Mouse (Mus musculus) embryonic facial prominence, embryonic 13.5 days (tissue): Measurements from ENCODE around the gene Gas2l1. TPM values are rescaled to one million over a fixed set of nuclear protein-coding genes. Genes with fewer than 3 reads are reported as not detected.

Source experiments
- ATAC-seq: fragments of 200-750 bp; cut with Nextera tagmentation; 2 replicates; pipeline ENCODE4 v1.8.0; 2017; ENCODE audit warnings: low read depth; ENCODE audit not compliant: insufficient number of reproducible peaks, insufficient read depth, low FRiP score, low TSS enrichment
- H3K27ac ChIP-seq: fragments of 300-500 bp; sonication (generic); 2 replicates; pipeline ENCODE4 v1.5.1; 2015; ENCODE audit warnings: moderate library complexity, mild to moderate bottlenecking, inconsistent platforms
- H3K27me3 ChIP-seq: fragments of 300-500 bp; sonication (generic); 2 replicates; pipeline ENCODE4 v1.6.1; 2015; ENCODE audit warnings: mild to moderate bottlenecking, inconsistent platforms
- H3K36me3 ChIP-seq: fragments of 300-500 bp; sonication (generic); 2 replicates; pipeline ENCODE4 v1.6.1; 2015; ENCODE audit warnings: mild to moderate bottlenecking, inconsistent platforms
- H3K4me1 ChIP-seq: fragments of 300-500 bp; sonication (generic); 2 replicates; pipeline ENCODE4 v1.6.1; 2015; ENCODE audit warnings: inconsistent platforms
- H3K4me2 ChIP-seq: fragments of 300-500 bp; sonication (generic); 2 replicates; pipeline ENCODE4 v1.6.1; 2015; ENCODE audit warnings: moderate library complexity, mild to moderate bottlenecking, inconsistent platforms
- H3K4me3 ChIP-seq: fragments of 300-500 bp; sonication (generic); 2 replicates; pipeline ENCODE4 v1.5.1; 2015; ENCODE audit warnings: mild to moderate bottlenecking, inconsistent platforms
- H3K9ac ChIP-seq: fragments of 300-500 bp; sonication (generic); 2 replicates; pipeline ENCODE4 v1.6.1; 2015; ENCODE audit warnings: mild to moderate bottlenecking, inconsistent platforms
- H3K9me3 ChIP-seq: fragments of 300-500 bp; sonication (generic); 2 replicates; pipeline ENCODE4 v1.6.1; 2016; ENCODE audit warnings: inconsistent platforms
- WGBS: fragments of 180-500 bp; shearing (Covaris S2); methylation state at CpG from one replicate; pipeline ENCODE4 v1.1.7; 2015; ENCODE audit warnings: mixed read lengths; 5-methylcytosine and 5-hydroxymethylcytosine counted together
- microRNA-seq: library from miRNA; unstranded; fragments of <30 nt; microRNA quantifications from one replicate; pipeline ENCODE4, GENCODE M21; 2016
- polyA plus RNA-seq: library from polyadenylated mRNA; unstranded; fragments of >200 nt; fragmentation: Nextera tagmentation; extraction: Ambion mirVana; gene quantifications from 2 replicates; pipeline ENCODE4 v1.2.1, GENCODE M21; 2015

The Gas2l1 gene
- polyA plus RNA-seq, 1 experiment from 2014 or later, result 30.0 TPM

GRCm38 (mm10) chr11:5009354-5010074 lies 55.6 kb downstream of the Gas2l1 start:
- H3K4me3 ChIP-seq, result no peak overlapping the region
- H3K36me3 ChIP-seq, result peaks cover 32% of the 10 kb centered on the region
- no peak for ATAC-seq
- H3K4me1 ChIP-seq, result no peaks in the 10 kb centered on the region
- no peak overlapping the region for H3K9ac ChIP-seq
- no peak overlapping the region for H3K4me2 ChIP-seq
- H3K9me3 ChIP-seq, result no peaks in the 10 kb centered on the region
- H3K27ac ChIP-seq, result no peak overlapping the region
- no peaks in the 10 kb centered on the region for H3K27me3 ChIP-seq
- 78% methylated on average over 3 of the region's 3 CpGs for WGBS

DNA sequence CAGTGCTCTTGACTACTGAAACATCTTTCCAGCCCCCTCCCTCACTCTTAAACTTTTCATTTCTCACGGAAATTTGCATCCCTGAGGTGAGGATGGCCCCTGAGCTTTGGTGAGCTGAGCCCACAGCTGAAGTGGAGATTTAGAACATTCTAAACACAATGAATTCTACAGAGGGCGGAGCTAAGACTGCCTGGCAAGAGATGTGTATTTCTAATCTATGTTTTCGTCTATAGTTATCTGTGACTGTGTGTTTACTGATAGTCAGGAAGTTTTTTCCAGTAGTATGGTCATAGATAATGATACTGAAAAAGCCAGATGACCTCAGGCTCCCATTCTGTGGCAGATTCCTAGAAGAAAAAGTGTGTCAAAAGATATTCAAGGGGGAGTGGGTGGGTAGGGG lies 56.3 kb downstream of the Gas2l1 start:
- WGBS, result 79% methylated on average over 3 of the region's 3 CpGs
- Histone ChIP-seq H3K9me3 (no peaks in the 10 kb centered on the region), H3K36me3 (peaks cover 25% of the 10 kb centered on the region), H3K27me3 (no peaks in the 10 kb centered on the region), H3K4me3 (no peak overlapping the region), H3K9ac (no peak overlapping the region), H3K4me2 (no peak overlapping the region), H3K4me1 (no peaks in the 10 kb centered on the region), H3K27ac (no peak overlapping the region)
- ATAC-seq, result no peak

GRCm38 (mm10) chr11:5007186-5007585 lies 57.9 kb downstream of the Gas2l1 start:
- Histone ChIP-seq H3K9me3 (no peaks in the 10 kb centered on the region), H3K36me3 (peaks cover 19% of the 10 kb centered on the region), H3K27ac (no peak overlapping the region), H3K9ac (no peak overlapping the region), H3K4me1 (no peaks in the 10 kb centered on the region), H3K4me2 (no peak overlapping the region), H3K27me3 (no peaks in the 10 kb centered on the region), H3K4me3 (no peak overlapping the region)
- ATAC-seq, result 0 out of 2 replicates have a peak, but pooled peaks have one; percentile 20
- WGBS, result 85% methylated on average over 1 of the region's 1 CpGs

- H3K9ac ChIP-seq, result no peak overlapping the region
- H3K4me3 ChIP-seq, result no peak overlapping the region
- no peak for ATAC-seq
- H3K4me1 ChIP-seq, result no peaks in the 10 kb centered on the region
- no peak overlapping the region for H3K4me2 ChIP-seq
- H3K27ac ChIP-seq, result no peak overlapping the region
- no peaks in the 10 kb centered on the region for H3K9me3 ChIP-seq
- 0 out of 2 replicates have a peak, but pooled peaks cover 14% of the 10 kb centered on the region for H3K36me3 ChIP-seq
- H3K27me3 ChIP-seq, result no peaks in the 10 kb centered on the region
- 90% methylated on average over 2 of the region's 2 CpGs for WGBS
Measured at GRCm38 (mm10) chr11:5005528-5005927, 59.6 kb downstream of the Gas2l1 start.

Small RNA genes lying within 50 kb of the gene (microRNA-seq; reads per million reads assigned to microRNA genes)
- not detected for gene Gm47296

Other genes starting within 250 kb of the Gas2l1 start
- gene Nf2, start 215.8 kb downstream of the Gas2l1 start, polyA plus RNA-seq, result 55.7 and 61.4 TPM in 2 replicates
- 61.6 and 65.8 TPM in 2 replicates for gene Nipsnap1, start 191.4 kb downstream of the Gas2l1 start, polyA plus RNA-seq
- 37.6 and 39.7 TPM in 2 replicates for gene Thoc5, start 170.0 kb downstream of the Gas2l1 start, polyA plus RNA-seq
- gene Nefh, start 117.3 kb downstream of the Gas2l1 start, polyA plus RNA-seq, result 0.14 and 0.23 TPM in 2 replicates
- 47.2 and 49.1 TPM in 2 replicates for gene Ap1b1, start 78.5 kb downstream of the Gas2l1 start, polyA plus RNA-seq
- 0.29 and 0.49 TPM in 2 replicates for gene Rasl10a, start 7.2 kb downstream of the Gas2l1 start, polyA plus RNA-seq
- gene Rhbdd3, start 33.6 kb upstream of the Gas2l1 start, polyA plus RNA-seq, result 22.3 and 27.9 TPM in 2 replicates
- gene Ewsr1, start 33.9 kb upstream of the Gas2l1 start, polyA plus RNA-seq, result 859 and 909 TPM in 2 replicates
- gene Emid1, start 86.9 kb upstream of the Gas2l1 start, polyA plus RNA-seq, result 50.4 and 50.8 TPM in 2 replicates
- 23.8 and 25.1 TPM in 2 replicates for gene Kremen1, start 196.2 kb upstream of the Gas2l1 start, polyA plus RNA-seq